Mouse (Mus musculus) bone marrow macrophage, adult 2 months (primary cell): Measurements from ENCODE around the gene Zfp94. TPM values are rescaled to one million over a fixed set of nuclear protein-coding genes. Genes with fewer than 3 reads are reported as not detected.

Experiments
- H3K27ac ChIP-seq: 2 replicates; pipeline ENCODE4 v1.5.1; 2012; ENCODE audit warnings: low read depth, low read length; ENCODE audit not compliant: insufficient read depth
- H3K4me1 ChIP-seq: 2 replicates; pipeline ENCODE4 v1.6.1; 2012; ENCODE audit warnings: low read length; ENCODE audit not compliant: control insufficient read depth, insufficient read depth
- H3K4me3 ChIP-seq: 2 replicates; pipeline ENCODE4 v1.5.1; 2012; ENCODE audit warnings: mild to moderate bottlenecking, low read length, moderate library complexity; ENCODE audit not compliant: insufficient read depth
- CTCF ChIP-seq: IDR thresholded peaks from 2 replicates; pipeline ENCODE4 v1.5.1; 2012; ENCODE audit warnings: low read depth, mild to moderate bottlenecking, low read length, moderate library complexity
- POLR2A ChIP-seq: IDR thresholded peaks from 2 replicates; pipeline ENCODE4 v1.6.1; 2012; ENCODE audit warnings: mild to moderate bottlenecking, low read depth, low read length, borderline replicate concordance
- polyA plus RNA-seq: library from polyadenylated mRNA; stranded (reverse); fragments of >200 nt; gene quantifications from 2 replicates; pipeline ENCODE4 v1.2.4, GENCODE M21; 2012; ENCODE audit not compliant: missing spikeins, insufficient read depth, insufficient read length

The Zfp94 gene
- polyA plus RNA-seq, 1 experiment = 5.3 TPM

GRCm38 (mm10) chr7:24343701-24344272 is 27.3 kb upstream of the Zfp94 start:
- Histone ChIP-seq H3K4me3 (no peak overlapping the region), H3K4me1 (no peaks in the 10 kb centered on the region), H3K27ac (no peak overlapping the region)
- TF ChIP-seq POLR2A = no peak
- no peak for TF ChIP-seq CTCF

- Histone ChIP-seq H3K27ac (no peak overlapping the region), H3K4me3 (no peak overlapping the region), H3K4me1 (no peaks in the 10 kb centered on the region)
- TF ChIP-seq POLR2A = no peak
- TF ChIP-seq CTCF = no peak
Observed at GRCm38 (mm10) chr7:24338241-24338640, 21.8 kb upstream of the Zfp94 start.

- no peaks in the 10 kb centered on the region for H3K4me1 ChIP-seq
- H3K27ac ChIP-seq = no peak overlapping the region
- no peak overlapping the region for H3K4me3 ChIP-seq
- no peak for TF ChIP-seq POLR2A
- no peak for TF ChIP-seq CTCF
Observed at GRCm38 (mm10) chr7:24335699-24336309, 19.3 kb upstream of the Zfp94 start.

- H3K27ac ChIP-seq = no peak within 1 kb of the TSS
- H3K4me1 ChIP-seq = no peaks in the 10 kb centered on the region
- H3K4me3 ChIP-seq = no peak within 1 kb of the TSS
- TF ChIP-seq POLR2A (no peak), CTCF (no peak)
Observed at GRCm38 (mm10) chr7:24333304-24333986, 17.0 kb upstream of the Zfp94 start, which contains the start of gene Tescl. Tescl (minus strand) TSS chr7:24333936.

- TF ChIP-seq POLR2A (no peak), CTCF (no peak)
- Histone ChIP-seq H3K4me3 (no peak overlapping the region), H3K27ac (no peak overlapping the region), H3K4me1 (no peaks in the 10 kb centered on the region)
Observed at GRCm38 (mm10) chr7:24327281-24327975, 11.0 kb upstream of the Zfp94 start.

GRCm38 (mm10) chr7:24326273-24327135 is 10.0 kb upstream of the Zfp94 start:
- H3K27ac ChIP-seq = no peak overlapping the region
- no peak for TF ChIP-seq CTCF
- no peak overlapping the region for H3K4me3 ChIP-seq
- H3K4me1 ChIP-seq = no peaks in the 10 kb centered on the region

GRCm38 (mm10) chr7:24325675-24326128 is 9.2 kb upstream of the Zfp94 start:
- no peaks in the 10 kb centered on the region for H3K4me1 ChIP-seq
- H3K27ac ChIP-seq = no peak overlapping the region
- no peak overlapping the region for H3K4me3 ChIP-seq
- TF ChIP-seq CTCF = no peak
- TF ChIP-seq POLR2A = no peak

GRCm38 (mm10) chr7:24325197-24325596 is 8.7 kb upstream of the Zfp94 start:
- Histone ChIP-seq H3K4me3 (no peak overlapping the region), H3K4me1 (no peaks in the 10 kb centered on the region), H3K27ac (no peak overlapping the region)
- TF ChIP-seq POLR2A = no peak
- no peak for TF ChIP-seq CTCF

GRCm38 (mm10) chr7:24322593-24322992 is 6.1 kb upstream of the Zfp94 start:
- H3K4me1 ChIP-seq = no peaks in the 10 kb centered on the region
- no peak for TF ChIP-seq POLR2A
- TF ChIP-seq CTCF = no peak
- no peak overlapping the region for H3K4me3 ChIP-seq
- H3K27ac ChIP-seq = no peak overlapping the region
